Mouse (Mus musculus) heart, adult 2 months (tissue): ENCODE results near the gene Eln.

ENCODE experiments used
- CTCF ChIP-seq: fragments of 200-600 bp; IDR thresholded peaks from 2 replicates; pipeline ENCODE4 v1.8.1; 2022; ENCODE audit warnings: antibody characterized with exemption, mild to moderate bottlenecking, moderate library complexity
- EP300 ChIP-seq: fragments of 200-500 bp; IDR thresholded peaks from 2 replicates; pipeline ENCODE4 v1.6.1; 2011; ENCODE audit warnings: low read depth, low read length, control low read depth; ENCODE audit not compliant: insufficient read depth

GRCm38 (mm10) chr5:134675956-134676759 is 71.0 kb downstream of the Eln start:
- 0 out of 2 replicates have a peak, but pooled peaks have one; percentile 10 for TF ChIP-seq CTCF
- TF ChIP-seq EP300, result peak; percentile 82; the same call in 1 of the 2 replicates
